Mouse (Mus musculus): ENCODE data around the gene Vim. TPM values are rescaled to one million over a fixed set of nuclear protein-coding genes. Genes with fewer than 3 reads are reported as not detected.

Gene Vim
- polyA plus RNA-seq (2012; rRNA removed; ENCODE audit: low replicate concordance) = 1,760 and 3,362 TPM in 2 replicates

GRCm38 (mm10) chr2:13573408-13574065 is at the start of gene Vim:
Gene Vim (plus strand): TSS chr2:13573927.

GRCm38 (mm10) chr2:13544193-13544824 is 29.4 kb upstream of the Vim start, which contains the start of gene Trdmt1:
Gene Trdmt1 (minus strand): TSS chr2:13544668.

Other genes with a start within 250 kb of the Vim start
- gene Cubn, start 82.1 kb upstream of the Vim start, polyA plus RNA-seq (2012; rRNA removed; ENCODE audit: low replicate concordance) = 0.11 and 0.14 TPM in 2 replicates
- 0.70 and 3.3 TPM in 2 replicates for gene Trdmt1, start 29.3 kb upstream of the Vim start, polyA plus RNA-seq (2012; rRNA removed; ENCODE audit: low replicate concordance)
- gene St8sia6, start 220.1 kb downstream of the Vim start, polyA plus RNA-seq (2012; rRNA removed; ENCODE audit: low replicate concordance) = 1.8 and 2.3 TPM in 2 replicates